Mouse (Mus musculus): ENCODE results near the gene Pdilt. TPM values are rescaled to one million over a fixed set of nuclear protein-coding genes. Genes with fewer than 3 reads are reported as not detected.

Pdilt gene
- total and polyA plus RNA-seq, 3 experiments, result 0.12 TPM; not detected in 2

- Histone ChIP-seq H3K27ac (ENCODE audit: control insufficient read depth, low read depth, low read length) (no peak overlapping the region), H3K27me3 (ENCODE audit: control insufficient read depth in 1 of 2, insufficient read depth in 2 of 2, low read length in 2 of 2) (no peaks in the 10 kb centered on the region), H3K9ac (ENCODE audit: control insufficient read depth, low read depth, low read length, poor library complexity, severe bottlenecking) (no peak overlapping the region), H3K36me3 (ENCODE audit: control insufficient read depth in 1 of 2, insufficient read depth in 2 of 2, low read length in 2 of 2) (no peaks in the 10 kb centered on the region), H3K9me3 (replicated peaks; ENCODE audit: insufficient read depth, low read length) (no peaks in the 10 kb centered on the region), H3K79me2 (ENCODE audit: control insufficient read depth, insufficient read depth, low read length, poor library complexity) (no peaks in the 10 kb centered on the region), H3K4me1 (ENCODE audit: control insufficient read depth in 1 of 2, insufficient read depth in 2 of 2, low read length in 2 of 2) (no peaks in the 10 kb centered on the region), H3K4me3 (ENCODE audit: control insufficient read depth in 1 of 2, insufficient read depth in 1 of 2, low read depth in 2 of 2, low read length in 2 of 2) (no peak overlapping the region)
- DNase-seq (ENCODE audit: low read depth, low spot score), result no peak
- TF ChIP-seq ZMIZ1 (IDR thresholded peaks at IDR 0.05; ENCODE audit: low read depth, low read length) (no peak), SMC3 (IDR thresholded peaks at IDR 0.05; ENCODE audit: low read depth, low read length) (no peak), TAL1 (IDR thresholded peaks at IDR 0.05; ENCODE audit: low read length) (no peak), KAT2A (conservative IDR thresholded peaks at IDR 0.05; ENCODE audit: low read depth, low read length) (no peak), MEF2A (IDR thresholded peaks at IDR 0.05; ENCODE audit: extremely low read depth, insufficient replicate concordance, low read depth, low read length, poor library complexity, severe bottlenecking) (no peak), MAZ (IDR thresholded peaks at IDR 0.05; ENCODE audit: low read depth, low read length) (no peak), SIN3A (IDR thresholded peaks at IDR 0.05; ENCODE audit: low read length) (no peak), NELFE (IDR thresholded peaks at IDR 0.05; ENCODE audit: low read depth, low read length) (no peak), TBP (IDR thresholded peaks at IDR 0.05; ENCODE audit: low read depth, low read length) (no peak), USF1 (IDR thresholded peaks at IDR 0.05; ENCODE audit: low read depth, low read length) (no peak), RAD21 (IDR thresholded peaks at IDR 0.05; ENCODE audit: low read depth, low read length) (no peak), UBTF (IDR thresholded peaks at IDR 0.05; ENCODE audit: borderline replicate concordance, insufficient read depth, low read depth, low read length) (no peak)
These were observed 22.3 kb upstream of the Pdilt start for GRCm38 (mm10) chr7:119545572-119545971.

- Histone ChIP-seq H3K79me2 (ENCODE audit: control insufficient read depth, insufficient read depth, low read length, poor library complexity) (no peaks in the 10 kb centered on the region), H3K9me3 (replicated peaks; ENCODE audit: insufficient read depth, low read length) (no peaks in the 10 kb centered on the region), H3K36me3 (ENCODE audit: control insufficient read depth in 1 of 2, insufficient read depth in 2 of 2, low read length in 2 of 2) (no peaks in the 10 kb centered on the region), H3K27ac (ENCODE audit: control insufficient read depth, low read depth, low read length) (no peak overlapping the region), H3K4me1 (ENCODE audit: control insufficient read depth in 1 of 2, insufficient read depth in 2 of 2, low read length in 2 of 2) (no peaks in the 10 kb centered on the region), H3K27me3 (ENCODE audit: control insufficient read depth in 1 of 2, insufficient read depth in 2 of 2, low read length in 2 of 2) (no peaks in the 10 kb centered on the region), H3K9ac (ENCODE audit: control insufficient read depth, low read depth, low read length, poor library complexity, severe bottlenecking) (no peak overlapping the region), H3K4me3 (ENCODE audit: control insufficient read depth in 1 of 2, insufficient read depth in 1 of 2, low read depth in 2 of 2, low read length in 2 of 2) (no peak overlapping the region)
- TF ChIP-seq CTCF (IDR thresholded peaks at IDR 0.05 in 2 of 3, conservative IDR thresholded peaks at IDR 0.05 in 1 of 3; ENCODE audit: control insufficient read depth in 1 of 3, insufficient read depth in 1 of 3, low read depth in 2 of 3, low read length in 3 of 3, poor library complexity in 1 of 3, severe bottlenecking in 1 of 3) (no peak), UBTF (IDR thresholded peaks at IDR 0.05; ENCODE audit: borderline replicate concordance, insufficient read depth, low read depth, low read length) (no peak), POLR2AphosphoS2 (IDR thresholded peaks at IDR 0.05; ENCODE audit: low read length) (no peak), ZNF384 (IDR thresholded peaks at IDR 0.05; ENCODE audit: low read depth, low read length) (no peak), MAFK (IDR thresholded peaks at IDR 0.05; ENCODE audit: borderline replicate concordance, low read depth, low read length) (no peak), ZC3H11A (IDR thresholded peaks at IDR 0.05; ENCODE audit: low read depth, low read length) (no peak), POLR2A (IDR thresholded peaks at IDR 0.05; ENCODE audit: control insufficient read depth in 1 of 2, insufficient read depth in 1 of 2, low read depth in 1 of 2, low read length in 2 of 2, poor library complexity in 1 of 2) (no peak), HCFC1 (IDR thresholded peaks at IDR 0.05; ENCODE audit: low read depth, low read length) (no peak), ELF1 (IDR thresholded peaks at IDR 0.05; ENCODE audit: low read depth, low read length) (no peak), EP300 (IDR thresholded peaks at IDR 0.05; ENCODE audit: low read depth in 1 of 2, low read length in 2 of 2) (no peak), NRF1 (IDR thresholded peaks at IDR 0.05; ENCODE audit: insufficient read depth, low read depth, low read length, poor library complexity, severe bottlenecking) (no peak), RCOR1 (IDR thresholded peaks at IDR 0.05; ENCODE audit: low read depth, low read length) (no peak)
- no peak for DNase-seq (ENCODE audit: low read depth, low spot score)
These were observed 19.2 kb upstream of the Pdilt start for GRCm38 (mm10) chr7:119542445-119542844.
